Mouse (Mus musculus) hindbrain, embryonic 14.5 days (tissue): ENCODE measurements around the gene Pald1. TPM values are rescaled to one million over a fixed set of nuclear protein-coding genes. Genes with fewer than 3 reads are reported as not detected.

Source experiments
- ATAC-seq: fragments of 200-750 bp; cut with Nextera tagmentation; 2 replicates; pipeline ENCODE4 v1.8.0; 2017; ENCODE audit warnings: moderate number of reproducible peaks, mild to moderate bottlenecking, moderate TSS enrichment, moderate library complexity; ENCODE audit not compliant: low FRiP score
- DNase-seq: peaks from one replicate; pipeline ENCODE4 v3.0.0-alpha.2; 2015; ENCODE audit warnings: low spot score
- H3K27ac ChIP-seq: fragments of 300-500 bp; sonication (generic); 2 replicates; pipeline ENCODE4 v1.5.1; 2014; ENCODE audit warnings: mild to moderate bottlenecking, moderate library complexity
- H3K27me3 ChIP-seq: fragments of 300-500 bp; sonication (generic); 2 replicates; pipeline ENCODE4 v1.6.1; 2014; ENCODE audit warnings: mild to moderate bottlenecking, low read length, mixed read lengths; ENCODE audit not compliant: control insufficient read depth, insufficient read depth
- H3K36me3 ChIP-seq: fragments of 300-500 bp; sonication (generic); replicated peaks from 2 replicates; pipeline ENCODE4 v1.6.1; 2014; ENCODE audit not compliant: control insufficient read depth, insufficient read depth
- H3K4me1 ChIP-seq: fragments of 300-500 bp; sonication (generic); replicated peaks from 2 replicates; pipeline ENCODE4 v1.6.1; 2014; ENCODE audit warnings: antibody characterized with exemption, low read length, mixed read lengths; ENCODE audit not compliant: control insufficient read depth, insufficient read depth
- H3K4me2 ChIP-seq: fragments of 300-500 bp; sonication (generic); replicated peaks from 2 replicates; pipeline ENCODE4 v1.6.1; 2014; ENCODE audit warnings: mild to moderate bottlenecking, moderate library complexity
- H3K4me3 ChIP-seq: fragments of 300-500 bp; sonication (generic); replicated peaks from 2 replicates; pipeline ENCODE4 v1.5.1; 2014; ENCODE audit warnings: mild to moderate bottlenecking, low read length
- H3K9ac ChIP-seq: fragments of 300-500 bp; sonication (generic); 2 replicates; pipeline ENCODE4 v1.6.1; 2014
- H3K9me3 ChIP-seq: fragments of 300-500 bp; sonication (generic); 2 replicates; pipeline ENCODE4 v1.6.1; 2016; ENCODE audit warnings: low read length; ENCODE audit not compliant: control insufficient read depth
- WGBS: fragments of 180-500 bp; shearing (Covaris S2); extraction: QIAGEN DNeasy Blood & Tissue Kit; methylation state at CpG from one replicate; pipeline ENCODE4 v1.1.7; 2014; 5-methylcytosine and 5-hydroxymethylcytosine counted together
- polyA plus RNA-seq: library from polyadenylated mRNA; unstranded; fragments of >200 nt; fragmentation: Nextera tagmentation; extraction: Ambion mirVana; gene quantifications from 2 replicates; pipeline ENCODE4 v1.2.1, GENCODE M21; 2014

Gene Pald1
- polyA plus RNA-seq, 1 experiment from 2014 or later = 26.7 TPM

- H3K4me3 ChIP-seq = no peak overlapping the region
- H3K9ac ChIP-seq = no peak overlapping the region
- WGBS = 75% methylated on average over 6 of the region's 6 CpGs
- H3K4me2 ChIP-seq = no peak overlapping the region
- no peaks in the 10 kb centered on the region for H3K4me1 ChIP-seq
- DNase-seq (no peak), ATAC-seq (no peak)
- H3K9me3 ChIP-seq = no peaks in the 10 kb centered on the region
- H3K36me3 ChIP-seq = no peaks in the 10 kb centered on the region
- no peaks in the 10 kb centered on the region for H3K27me3 ChIP-seq
- no peak overlapping the region for H3K27ac ChIP-seq
These were observed 79.3 kb downstream of the Pald1 start for GRCm38 (mm10) chr10:61304046-61304445.

GRCm38 (mm10) chr10:61300996-61301395 lies 82.3 kb downstream of the Pald1 start:
- WGBS = 82% methylated on average over 3 of the region's 3 CpGs
- no peak for ATAC-seq

GRCm38 (mm10) chr10:61297477-61297876 lies 85.9 kb downstream of the Pald1 start, which contains the start of gene Prf1:
Gene Prf1 (plus strand): TSS chr10:61297833.
- ATAC-seq (no peak), DNase-seq (no peak)
- no peaks in the 10 kb centered on the region for H3K36me3 ChIP-seq
- no peak within 1 kb of the TSS for H3K27ac ChIP-seq
- no peak within 1 kb of the TSS for H3K4me3 ChIP-seq
- H3K9me3 ChIP-seq = no peaks in the 10 kb centered on the region
- no peaks in the 10 kb centered on the region for H3K27me3 ChIP-seq
- H3K4me1 ChIP-seq = no peaks in the 10 kb centered on the region
- WGBS = 89% methylated on average over 7 of the region's 7 CpGs
- H3K9ac ChIP-seq = no peak within 1 kb of the TSS
- H3K4me2 ChIP-seq = no peak within 1 kb of the TSS

More at GRCm38 (mm10) chr10:61300996-61301395, 82.3 kb downstream of the Pald1 start:
- Histone ChIP-seq H3K9me3 (no peaks in the 10 kb centered on the region), H3K4me3 (no peak overlapping the region), H3K4me2 (no peak overlapping the region), H3K36me3 (no peaks in the 10 kb centered on the region), H3K4me1 (no peaks in the 10 kb centered on the region), H3K27me3 (no peaks in the 10 kb centered on the region), H3K27ac (no peak overlapping the region), H3K9ac (no peak overlapping the region)
- DNase-seq = no peak

- ATAC-seq (no peak), DNase-seq (no peak)
- no peak overlapping the region for H3K4me3 ChIP-seq
- no peak overlapping the region for H3K4me2 ChIP-seq
- H3K9me3 ChIP-seq = no peaks in the 10 kb centered on the region
- no peaks in the 10 kb centered on the region for H3K4me1 ChIP-seq
- no peaks in the 10 kb centered on the region for H3K27me3 ChIP-seq
- no peaks in the 10 kb centered on the region for H3K36me3 ChIP-seq
- no peak overlapping the region for H3K27ac ChIP-seq
- WGBS = 80% methylated on average over 8 of the region's 8 CpGs
- H3K9ac ChIP-seq = no peak overlapping the region
These were observed 86.5 kb downstream of the Pald1 start for GRCm38 (mm10) chr10:61296713-61297445.

DNA sequence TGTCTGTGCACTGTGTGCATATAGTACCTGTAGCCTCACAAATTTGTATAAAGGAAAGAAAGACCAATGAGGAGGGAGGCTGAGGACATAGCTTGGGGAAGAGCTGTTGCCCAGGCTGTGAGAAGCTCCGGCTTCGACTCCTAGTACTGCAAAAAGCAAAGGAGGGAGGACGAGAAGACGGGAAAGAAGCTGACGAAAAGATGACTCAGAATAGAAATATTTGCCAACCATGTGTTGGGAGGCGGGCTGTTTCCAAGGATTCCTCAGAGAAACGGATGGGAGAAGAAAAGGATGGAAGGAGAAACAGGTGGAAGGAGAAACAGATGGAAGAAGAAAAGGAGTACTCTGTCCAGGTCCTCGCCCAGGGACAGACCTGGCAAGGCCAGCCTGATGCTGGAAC lies 89.1 kb downstream of the Pald1 start:
- no peaks in the 10 kb centered on the region for H3K4me1 ChIP-seq
- no peak overlapping the region for H3K27ac ChIP-seq
- no peak overlapping the region for H3K4me3 ChIP-seq
- H3K9me3 ChIP-seq = no peaks in the 10 kb centered on the region
- no peak overlapping the region for H3K9ac ChIP-seq
- no peak overlapping the region for H3K4me2 ChIP-seq
- 83% methylated on average over 8 of the region's 8 CpGs for WGBS
- H3K27me3 ChIP-seq = no peaks in the 10 kb centered on the region
- DNase-seq (no peak), ATAC-seq (no peak)
- no peaks in the 10 kb centered on the region for H3K36me3 ChIP-seq

DNA sequence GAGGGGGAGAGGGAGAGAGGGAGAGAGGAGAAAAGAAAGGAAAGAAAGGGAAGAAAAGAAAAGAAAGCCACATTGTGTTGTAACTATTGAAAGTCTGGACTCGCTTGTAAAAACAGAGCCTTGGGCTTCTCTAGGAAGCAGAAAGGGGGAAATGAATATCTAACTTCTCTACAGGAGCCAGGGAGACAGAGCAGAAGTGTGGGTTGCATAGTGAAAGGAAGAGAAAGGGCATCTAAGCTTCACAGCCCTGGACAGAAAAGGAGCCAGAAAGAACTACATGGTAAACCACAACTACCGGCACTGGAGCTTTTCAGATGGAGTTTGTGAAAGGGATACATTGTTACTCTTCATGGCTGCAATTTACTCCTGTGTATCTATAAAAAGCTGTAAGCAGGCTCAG lies 92.9 kb downstream of the Pald1 start:
- Histone ChIP-seq H3K4me3 (no peak overlapping the region), H3K9ac (no peak overlapping the region), H3K27ac (no peak overlapping the region), H3K4me1 (no peaks in the 10 kb centered on the region), H3K4me2 (no peak overlapping the region), H3K36me3 (no peaks in the 10 kb centered on the region), H3K9me3 (no peaks in the 10 kb centered on the region), H3K27me3 (no peaks in the 10 kb centered on the region)
- ATAC-seq (no peak), DNase-seq (no peak)
- 35% methylated on average over 2 of the region's 2 CpGs for WGBS

DNA sequence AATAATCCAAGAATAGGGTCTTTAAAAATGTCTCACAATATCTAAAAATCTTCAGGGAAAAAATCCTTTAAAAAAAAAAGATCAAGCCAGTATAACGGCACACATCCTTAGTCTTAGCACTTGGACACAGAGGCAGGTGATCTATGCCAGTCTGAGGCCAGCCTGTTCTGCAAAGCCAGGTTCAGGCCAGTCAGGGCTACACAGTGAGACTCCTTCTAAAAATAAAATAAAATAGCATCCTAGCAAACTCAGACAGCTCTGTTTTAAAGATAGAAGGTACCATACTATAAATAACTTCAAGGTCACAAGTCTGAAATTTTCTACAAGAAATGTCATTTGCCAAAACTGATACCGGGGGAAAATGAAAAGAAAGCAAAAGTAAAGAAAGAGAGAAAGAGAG lies 93.3 kb downstream of the Pald1 start:
- ATAC-seq (no peak), DNase-seq (no peak)
- H3K9me3 ChIP-seq = no peaks in the 10 kb centered on the region
- no peak overlapping the region for H3K9ac ChIP-seq
- no peaks in the 10 kb centered on the region for H3K27me3 ChIP-seq
- no peaks in the 10 kb centered on the region for H3K36me3 ChIP-seq
- H3K4me3 ChIP-seq = no peak overlapping the region
- H3K4me2 ChIP-seq = no peak overlapping the region
- H3K27ac ChIP-seq = no peak overlapping the region
- WGBS = 88% methylated on average over 2 of the region's 2 CpGs
- H3K4me1 ChIP-seq = no peaks in the 10 kb centered on the region

- Histone ChIP-seq H3K4me1 (no peaks in the 10 kb centered on the region), H3K4me3 (no peak overlapping the region), H3K9me3 (no peaks in the 10 kb centered on the region), H3K9ac (no peak overlapping the region), H3K27me3 (no peaks in the 10 kb centered on the region), H3K27ac (no peak overlapping the region), H3K36me3 (no peaks in the 10 kb centered on the region), H3K4me2 (no peak overlapping the region)
- no peak for DNase-seq
- WGBS = 75% methylated on average over 7 of the region's 7 CpGs
- no peak for ATAC-seq
These were observed 97.1 kb downstream of the Pald1 start for GRCm38 (mm10) chr10:61286246-61286645.

- ATAC-seq = no peak
These were observed 98.1 kb downstream of the Pald1 start for GRCm38 (mm10) chr10:61285271-61285670.

DNA sequence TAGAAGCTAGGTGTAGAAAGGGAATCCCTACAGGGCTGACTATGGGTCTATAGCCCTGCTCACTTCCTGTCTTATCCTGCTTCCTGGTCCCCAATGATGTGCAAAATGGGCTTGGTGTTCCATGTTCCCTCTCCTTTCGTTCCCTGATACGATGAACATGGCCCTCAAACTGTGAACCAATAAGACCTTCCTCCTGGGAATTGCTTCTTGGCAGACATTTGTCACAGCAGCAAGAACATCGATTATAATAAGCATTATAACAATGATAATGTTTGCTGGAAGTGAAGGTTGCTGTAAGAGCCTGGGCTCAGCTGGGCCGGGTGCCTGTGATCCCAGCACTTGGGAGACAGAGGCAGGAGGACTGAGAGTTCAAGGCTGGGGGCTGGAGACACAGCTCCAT lies 99.0 kb downstream of the Pald1 start:
- ATAC-seq (no peak), DNase-seq (no peak)
- no peaks in the 10 kb centered on the region for H3K4me1 ChIP-seq
- no peaks in the 10 kb centered on the region for H3K9me3 ChIP-seq
- no peak overlapping the region for H3K4me3 ChIP-seq
- no peaks in the 10 kb centered on the region for H3K36me3 ChIP-seq
- H3K27me3 ChIP-seq = no peaks in the 10 kb centered on the region
- no peak overlapping the region for H3K27ac ChIP-seq
- no peak overlapping the region for H3K9ac ChIP-seq
- WGBS = 81% methylated on average over 4 of the region's 4 CpGs
- H3K4me2 ChIP-seq = no peak overlapping the region

More at GRCm38 (mm10) chr10:61285271-61285670, 98.1 kb downstream of the Pald1 start:
- no peaks in the 10 kb centered on the region for H3K27me3 ChIP-seq
- peak; percentile 41 for DNase-seq
- H3K27ac ChIP-seq = no peak overlapping the region
- WGBS = 66% methylated on average over 11 of the region's 11 CpGs
- no peaks in the 10 kb centered on the region for H3K36me3 ChIP-seq
- H3K9me3 ChIP-seq = no peaks in the 10 kb centered on the region
- H3K9ac ChIP-seq = no peak overlapping the region
- no peak overlapping the region for H3K4me2 ChIP-seq
- no peaks in the 10 kb centered on the region for H3K4me1 ChIP-seq
- no peak overlapping the region for H3K4me3 ChIP-seq
